Mouse (Mus musculus) left cerebral cortex, postnatal 14 days (tissue): ENCODE data around the gene Prkn. TPM values are rescaled to one million over a fixed set of nuclear protein-coding genes. Genes with fewer than 3 reads are reported as not detected.

ENCODE experiments used
- DNase-seq, 2 experiments: peaks; one replicate each; pipeline ENCODE4 v3.0.0; 2021 to 2022; ENCODE audit warnings: low spot score in 2 of 2, mixed read lengths in 1 of 2
- intact Hi-C: fragments of 180-260 bp; cut with DNase I; formaldehyde crosslinking; loops from one replicate; pipeline ENCODE4 v1.15.1; 2025
- total RNA-seq, 2 experiments: library from RNA; stranded (reverse); gene quantifications; 2 replicates each; pipeline ENCODE4 v1.2.3; 2021

Prkn gene
- total RNA-seq, 2 experiments from 2014 or later = 16.3 to 16.7 TPM

DNA sequence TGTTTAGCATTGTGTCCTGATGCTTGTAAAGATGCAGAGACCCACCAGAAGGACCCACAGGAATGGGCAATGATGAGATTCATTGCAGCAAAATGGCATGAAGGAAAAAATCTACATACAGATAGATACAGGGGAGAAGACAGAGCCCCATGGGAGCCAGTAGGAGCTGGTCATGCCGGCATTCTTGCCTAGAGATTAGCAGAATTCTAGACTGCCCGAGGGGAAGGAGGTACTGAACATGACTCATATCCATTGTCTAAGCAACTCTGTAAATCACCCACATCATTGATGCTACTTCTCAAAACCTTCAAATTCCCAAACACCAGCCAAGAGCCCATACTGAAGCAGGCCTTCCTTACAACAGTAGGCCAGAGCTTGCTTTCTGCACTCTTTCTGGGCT lies 591.1 kb downstream of the Prkn start:
- DNase-seq = no peak
- intact Hi-C loops = no loop called here

DNA sequence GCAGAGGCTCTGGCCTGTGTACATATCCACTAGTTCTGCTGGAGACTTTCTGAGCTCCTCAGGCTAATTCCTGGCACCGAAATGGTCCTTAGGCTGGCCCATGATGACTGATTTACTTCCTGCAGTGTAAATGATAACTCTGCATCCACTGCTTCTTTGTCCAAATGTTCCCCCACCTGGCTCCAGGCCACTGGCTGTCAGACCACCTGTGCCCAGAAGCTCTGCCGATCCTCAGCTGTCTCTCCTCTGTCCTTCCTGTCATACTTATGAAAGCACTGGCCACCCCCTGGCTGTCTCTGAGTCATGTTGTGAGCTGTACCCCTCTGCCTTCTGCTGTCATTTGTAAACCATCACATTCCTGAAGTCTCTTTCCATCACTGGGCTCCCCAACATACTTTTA lies 592.4 kb downstream of the Prkn start:
- intact Hi-C loops = no loop called here
- DNase-seq = no peak

DNA sequence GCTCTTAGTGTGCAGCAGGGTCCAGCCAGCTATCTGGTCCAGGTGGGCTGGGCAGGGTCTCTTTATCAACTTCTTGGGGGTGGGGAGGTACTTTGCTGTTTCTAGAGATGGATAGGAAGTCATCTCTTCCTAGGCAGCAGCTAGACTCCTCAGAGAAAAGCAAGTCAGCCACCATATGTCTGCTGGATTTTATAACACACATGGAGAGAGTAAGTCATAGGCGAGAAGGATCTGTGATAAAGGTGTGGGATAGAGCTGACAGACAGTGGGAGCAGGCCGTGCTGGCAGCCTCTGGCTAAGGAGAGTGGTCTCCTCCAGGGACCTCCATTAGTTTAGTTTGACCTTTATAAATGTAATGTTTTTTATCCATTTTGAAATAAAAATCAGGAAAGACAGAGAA lies 622.5 kb downstream of the Prkn start:
- intact Hi-C loops = no loop called here
- peak in 1 of 2 experiments; percentile 14 for DNase-seq

DNA sequence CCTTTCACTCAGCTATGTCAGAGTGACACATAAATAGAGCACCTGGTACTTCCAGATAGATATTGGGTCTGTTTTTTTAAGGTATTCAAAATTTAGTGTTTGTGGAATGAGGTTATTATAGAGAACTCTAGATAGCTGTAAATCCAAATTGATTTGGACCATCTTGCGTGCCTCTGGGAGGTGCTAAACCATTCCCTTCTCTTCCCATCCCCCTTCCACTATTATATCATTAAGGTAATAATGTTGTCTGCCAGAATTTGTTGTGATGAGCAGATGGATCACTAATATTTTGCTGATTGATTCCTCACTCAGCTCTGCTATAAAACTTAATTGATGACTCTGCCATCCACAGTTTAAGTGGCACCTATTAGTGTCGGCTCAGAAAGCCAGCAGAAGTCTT lies 625.9 kb downstream of the Prkn start:
- intact Hi-C loops = no loop called here
- DNase-seq = no peak

DNA sequence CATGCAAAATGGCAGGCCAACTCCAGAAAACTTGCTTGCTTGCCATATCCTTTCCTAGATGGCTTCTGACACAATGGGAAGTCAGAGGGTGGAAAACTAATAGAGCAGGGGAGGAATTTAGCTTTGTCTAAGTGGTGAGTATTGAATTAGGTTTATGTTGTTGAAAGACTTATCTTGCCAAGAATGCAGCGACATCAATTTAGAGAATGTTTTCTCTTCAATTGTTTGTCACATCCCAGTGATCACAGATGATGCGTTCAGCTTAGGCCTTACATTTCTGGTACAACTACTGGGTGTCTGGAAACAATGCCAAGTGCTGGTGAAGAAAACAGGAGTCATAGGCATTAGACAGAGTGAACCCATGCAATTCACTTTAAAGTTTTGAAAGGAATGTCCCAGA lies 628.4 kb downstream of the Prkn start:
- DNase-seq = no peak
- intact Hi-C loops = no loop called here

DNA sequence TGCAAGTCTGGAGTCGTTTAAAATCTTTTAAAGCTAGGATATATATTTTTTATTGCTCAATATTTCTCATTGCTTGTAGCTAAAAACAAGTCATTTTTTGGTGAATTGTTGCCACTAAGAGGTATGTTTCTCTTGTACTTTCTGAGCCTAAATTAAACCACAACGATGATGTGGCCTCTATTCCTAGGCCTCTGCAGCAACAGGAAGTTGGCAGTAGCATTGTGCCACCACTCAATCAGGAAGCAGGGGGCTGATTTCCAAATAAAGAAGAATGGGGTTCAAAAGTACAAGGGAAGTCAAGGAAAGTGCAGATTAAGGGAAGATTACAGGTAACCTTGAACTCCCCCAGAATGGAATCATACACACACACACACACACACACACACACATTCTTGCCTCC lies 642.8 kb downstream of the Prkn start:
- no peak for DNase-seq
- intact Hi-C loops = no loop called here

DNA sequence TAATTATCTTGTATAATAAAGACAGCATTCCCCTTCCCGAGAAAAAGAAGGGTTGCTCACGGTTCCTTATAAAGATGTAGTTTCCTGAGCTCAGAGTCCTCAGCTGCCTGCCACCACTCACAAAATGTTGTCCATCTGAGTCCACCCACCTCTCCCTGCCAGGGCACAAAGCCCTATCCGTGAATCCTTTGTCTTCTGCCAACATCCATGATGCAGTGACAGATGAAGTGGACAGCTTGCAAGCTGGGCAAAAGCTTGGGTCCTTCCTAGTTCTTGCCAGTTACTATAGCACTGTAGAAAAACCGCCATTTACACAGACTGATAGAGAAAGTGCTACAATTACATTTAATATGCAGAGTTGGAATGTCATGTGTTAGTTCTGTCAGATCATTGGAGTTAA lies 649.9 kb downstream of the Prkn start:
- DNase-seq = no peak
- intact Hi-C loops = no loop called here

DNA sequence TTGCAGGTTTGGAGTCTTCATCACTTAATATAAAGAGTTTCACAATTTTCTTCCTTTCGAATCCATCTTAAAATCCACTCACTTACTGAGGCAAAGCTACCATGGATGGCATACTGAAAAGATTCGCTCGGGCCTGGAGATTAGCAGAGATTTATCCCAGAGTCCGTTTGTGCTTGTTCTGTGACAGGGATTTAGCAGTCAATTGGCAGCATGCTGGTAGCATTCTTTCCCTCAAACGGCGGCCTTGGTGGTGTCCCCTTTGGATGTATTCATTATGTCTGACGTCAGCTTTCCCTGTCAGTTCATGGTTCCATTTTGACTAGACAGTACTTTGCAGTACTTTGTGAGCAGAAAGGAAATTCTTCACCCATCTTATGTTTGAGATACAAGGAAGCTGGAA lies 662.4 kb downstream of the Prkn start:
- no peak for DNase-seq
- intact Hi-C loops = no loop called here

DNA sequence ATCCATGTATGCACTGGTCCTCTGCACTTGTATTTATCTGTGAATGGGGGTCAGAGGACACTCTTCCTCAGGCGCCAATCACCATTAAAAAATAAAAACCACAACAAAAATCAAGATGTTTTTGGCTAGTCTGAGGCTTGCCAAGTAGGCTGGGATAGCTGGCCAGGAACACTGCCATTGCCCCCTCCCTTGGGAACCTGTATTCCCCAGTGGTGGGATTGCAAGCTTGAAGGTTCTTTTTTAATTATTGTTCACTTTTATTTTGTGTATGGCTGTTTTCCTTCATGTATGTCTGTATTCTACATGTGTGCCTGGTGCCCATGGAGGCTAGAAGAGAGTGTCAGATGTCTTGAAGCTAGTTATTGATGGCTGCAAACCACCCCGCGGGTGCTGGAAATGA lies 664.3 kb downstream of the Prkn start:
- no peak for DNase-seq
- intact Hi-C loops = no loop called here

DNA sequence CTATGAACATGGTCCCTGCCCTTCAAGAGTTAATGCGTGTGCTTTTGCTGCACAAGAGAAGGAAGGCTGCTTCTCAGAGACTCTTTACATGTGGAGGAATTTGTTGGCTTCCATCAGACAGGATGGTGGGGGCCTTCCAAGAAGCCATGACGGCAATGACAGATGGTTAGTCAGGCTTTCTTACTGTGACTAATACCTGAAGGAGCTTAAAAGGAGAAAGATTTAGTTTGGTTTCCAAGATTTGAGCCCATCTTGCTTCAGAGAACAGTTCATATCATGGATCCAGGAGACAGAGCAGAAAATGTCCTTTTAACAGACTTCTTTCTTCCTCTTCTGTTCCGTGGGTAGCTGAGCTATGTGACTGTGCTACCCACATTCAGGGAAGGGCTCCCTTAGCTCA lies 666.9 kb downstream of the Prkn start:
- intact Hi-C loops = no loop called here
- DNase-seq = peak in 1 of 2 experiments; percentile 15

DNA sequence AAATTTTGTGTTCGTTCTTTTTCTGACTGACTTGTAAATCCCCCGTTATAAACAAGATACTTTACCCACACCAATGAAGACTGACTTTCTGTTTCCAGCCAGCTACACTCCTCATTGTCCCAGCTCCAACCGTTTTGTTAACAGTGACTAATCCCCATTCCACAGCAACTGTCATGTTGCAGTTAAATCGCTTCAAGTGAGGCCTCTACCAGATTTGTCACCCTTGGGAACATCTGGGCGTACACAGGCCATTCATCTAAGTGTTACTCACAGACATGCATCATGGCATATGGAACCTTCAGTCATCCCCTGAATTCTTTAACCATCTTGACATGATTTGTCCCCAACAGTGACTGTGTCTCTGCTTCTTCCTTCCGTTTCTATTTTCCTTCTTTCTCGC lies 669.9 kb downstream of the Prkn start:
- peak in 1 of 2 experiments; percentile 15 for DNase-seq
- intact Hi-C loops = no loop called here

DNA sequence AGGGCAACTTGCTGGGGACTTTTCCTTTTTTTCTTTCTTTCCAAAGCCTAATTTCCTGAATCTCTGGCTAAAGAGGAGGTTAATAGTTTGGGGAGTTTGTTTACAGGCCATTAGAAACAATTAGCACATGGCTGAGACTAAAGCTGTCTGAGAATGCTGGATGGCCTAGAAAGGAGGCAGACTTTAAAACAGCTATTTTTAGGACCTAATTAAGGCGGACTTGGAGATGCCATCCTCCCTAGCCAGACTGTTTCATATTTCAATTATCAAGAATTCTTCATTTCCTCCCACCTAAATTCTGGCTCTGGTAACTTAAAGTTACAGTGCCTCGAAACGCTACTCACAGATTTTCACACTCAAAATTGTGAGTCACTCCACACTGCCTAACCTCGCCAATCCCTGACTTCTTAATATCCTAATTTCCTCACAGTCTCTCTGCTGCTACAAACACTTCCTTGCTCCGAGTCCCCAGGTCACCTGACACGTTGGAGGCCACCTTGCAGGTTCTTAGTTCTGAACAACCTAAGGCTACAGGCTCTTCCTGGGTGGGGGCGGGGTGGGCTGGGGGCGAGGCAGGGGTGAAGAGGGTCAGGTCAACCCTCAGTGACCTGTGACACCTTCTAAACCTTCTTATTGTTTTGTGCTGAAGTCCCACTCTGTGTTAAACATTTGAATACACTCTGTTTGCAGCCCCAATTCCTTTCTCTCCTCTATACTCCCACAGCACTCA lies 674.0 kb downstream of the Prkn start:
- DNase-seq = peak in 1 of 2 experiments; percentile 16

DNA sequence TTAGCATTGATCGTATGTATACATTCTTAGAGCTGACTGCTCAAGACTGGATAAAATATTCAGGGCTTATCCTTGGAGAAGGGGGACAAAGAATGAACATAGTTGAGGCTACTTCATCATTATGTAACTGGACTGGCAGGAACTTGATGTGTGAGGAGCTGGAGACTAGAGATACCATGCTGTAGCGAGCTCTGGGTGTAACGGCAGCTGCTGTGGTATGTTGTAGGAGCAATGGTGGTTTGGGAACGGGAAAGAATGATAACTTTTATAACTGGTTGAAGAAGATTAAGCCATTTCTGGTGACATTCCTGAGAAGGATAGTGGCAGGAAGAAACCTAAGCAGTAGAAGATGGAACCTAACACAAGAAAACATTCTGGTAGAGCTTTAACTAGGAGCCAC lies 675.4 kb downstream of the Prkn start:
- intact Hi-C loops = no loop called here
- no peak for DNase-seq

More for the DNA sequence above, 674.0 kb downstream of the Prkn start:
- intact Hi-C loops = no loop called here

DNA sequence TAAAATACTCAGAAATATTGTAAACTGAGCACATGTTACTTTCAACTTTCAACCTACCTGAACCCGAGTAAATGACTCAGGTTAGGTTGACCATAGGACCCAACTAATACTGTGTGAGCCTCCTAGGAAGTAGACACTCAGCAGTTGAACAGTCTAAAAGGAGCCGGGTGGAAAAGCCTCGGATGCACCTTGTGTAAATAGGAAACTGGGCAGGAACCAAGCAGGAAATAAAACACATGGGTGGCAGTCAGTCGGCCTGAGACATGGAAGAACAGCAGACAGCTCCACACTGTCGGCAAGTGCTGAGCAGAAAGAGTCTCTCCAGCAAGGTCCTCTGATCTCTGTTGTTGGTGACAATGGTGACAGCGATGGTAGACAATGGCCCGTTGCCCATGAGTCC lies 676.0 kb downstream of the Prkn start:
- intact Hi-C loops = no loop called here
- DNase-seq = no peak

DNA sequence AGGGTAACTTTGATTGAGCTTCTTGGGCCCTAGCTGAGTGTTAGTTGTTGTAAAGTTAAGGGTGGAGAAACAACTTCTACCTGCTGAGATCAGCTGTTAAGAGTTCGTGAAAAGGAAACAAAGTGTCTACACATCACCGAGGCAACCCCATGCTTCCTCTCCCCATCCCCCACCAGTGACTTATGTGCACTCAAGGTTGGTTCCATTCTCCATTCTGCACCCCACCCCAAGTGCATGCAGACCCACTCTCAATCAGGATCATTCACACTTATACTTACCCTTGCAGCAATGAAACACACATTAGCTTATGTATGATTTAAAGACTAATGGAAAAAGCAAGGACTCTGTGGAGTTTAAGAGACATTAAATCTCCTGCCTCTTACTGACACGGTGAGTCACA lies 691.9 kb downstream of the Prkn start:
- no peak for DNase-seq

DNA sequence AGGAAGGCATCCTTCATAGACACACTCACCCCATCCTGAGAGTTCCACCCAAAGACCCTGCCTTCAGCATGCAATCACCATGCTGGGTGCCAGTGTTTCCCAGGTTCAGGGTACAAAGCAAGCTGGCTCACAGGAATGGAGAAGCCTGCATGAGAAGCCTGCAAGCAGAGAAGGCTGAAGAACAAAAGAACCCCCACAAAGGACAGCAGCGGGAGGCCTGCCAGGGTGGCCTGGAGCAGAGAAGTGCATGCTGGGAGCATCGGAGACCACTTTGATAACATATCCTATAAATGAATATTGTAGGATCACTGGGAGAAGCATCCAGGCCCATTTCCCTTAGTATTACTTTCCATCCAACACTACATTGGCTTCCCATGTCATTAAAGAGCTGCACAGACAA lies 692.6 kb downstream of the Prkn start:
- DNase-seq = no peak
- intact Hi-C loops = no loop called here

More for the DNA sequence above, 691.9 kb downstream of the Prkn start:
- intact Hi-C loops = no loop called here

DNA sequence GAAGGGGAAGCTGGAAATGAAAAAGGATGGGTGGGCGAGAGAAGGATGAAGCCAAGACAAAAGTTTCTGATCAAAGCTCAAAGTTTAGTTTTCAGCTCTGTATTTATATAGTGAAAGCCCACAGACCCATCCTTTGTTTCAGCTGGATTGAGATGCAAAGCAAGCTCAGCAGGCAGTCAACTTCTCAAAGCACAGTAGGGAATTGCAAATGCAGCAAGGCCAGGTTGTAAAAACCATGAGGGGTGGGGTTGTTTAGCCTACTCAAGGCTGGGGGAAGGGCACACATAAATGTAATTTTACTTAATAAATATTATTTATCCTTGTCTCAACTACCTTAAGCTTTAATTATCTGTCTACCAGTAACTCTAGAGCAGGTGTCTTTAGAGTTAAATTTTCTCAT lies 693.7 kb downstream of the Prkn start:
- intact Hi-C loops = no loop called here
- no peak for DNase-seq

DNA sequence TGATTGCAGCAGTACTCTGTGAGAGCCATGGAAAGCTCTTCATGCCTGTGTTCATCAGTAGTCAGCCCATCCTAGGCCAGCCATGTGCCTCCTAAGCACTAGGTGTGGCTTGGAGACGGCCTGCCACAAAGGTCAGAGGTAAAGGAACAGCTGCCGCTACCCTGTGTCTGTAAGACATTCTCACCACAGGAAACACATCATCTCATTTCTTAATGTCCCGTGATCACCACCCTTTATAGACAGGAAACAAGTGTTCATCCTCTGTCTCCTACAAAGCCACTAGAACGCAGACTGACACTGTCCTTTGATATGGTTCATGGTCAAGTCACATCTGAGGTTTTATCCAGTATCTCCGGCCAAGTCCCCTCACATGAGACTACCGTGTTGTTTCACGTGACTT lies 698.6 kb downstream of the Prkn start:
- DNase-seq = no peak
- intact Hi-C loops = no loop called here

DNA sequence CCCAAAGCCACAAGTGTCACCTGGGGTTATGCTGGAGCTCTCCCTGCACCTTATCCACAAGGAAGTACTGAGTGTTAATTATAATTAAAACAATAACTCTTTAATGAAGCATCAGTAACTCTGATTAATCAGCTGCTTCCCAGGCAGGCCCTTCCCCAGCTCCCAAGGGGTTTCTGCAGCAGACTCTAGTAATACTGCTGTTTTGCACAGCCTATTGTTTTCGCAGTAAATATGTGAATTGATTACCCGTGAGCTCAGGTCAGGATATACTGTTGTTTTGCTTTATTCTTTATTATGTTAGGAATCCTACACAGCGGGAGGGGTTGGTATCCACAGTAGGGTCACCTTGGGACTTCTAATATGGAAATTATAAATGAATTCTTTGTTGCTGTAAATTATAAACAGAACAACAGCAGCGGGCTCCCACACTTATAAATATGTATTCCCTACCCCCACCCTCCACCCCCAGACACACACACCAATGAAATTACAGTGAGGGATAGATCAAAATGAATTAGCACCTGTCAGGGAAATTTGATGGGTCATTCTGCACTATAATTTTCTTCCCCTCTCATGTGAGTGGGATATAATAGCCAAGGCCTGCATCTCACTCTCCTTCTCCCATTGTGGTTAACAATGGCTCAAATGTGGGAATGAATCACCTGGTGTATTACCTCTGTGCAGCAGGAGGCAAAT lies 701.9 kb downstream of the Prkn start:
- intact Hi-C loops = no loop called here
- no peak for DNase-seq

DNA sequence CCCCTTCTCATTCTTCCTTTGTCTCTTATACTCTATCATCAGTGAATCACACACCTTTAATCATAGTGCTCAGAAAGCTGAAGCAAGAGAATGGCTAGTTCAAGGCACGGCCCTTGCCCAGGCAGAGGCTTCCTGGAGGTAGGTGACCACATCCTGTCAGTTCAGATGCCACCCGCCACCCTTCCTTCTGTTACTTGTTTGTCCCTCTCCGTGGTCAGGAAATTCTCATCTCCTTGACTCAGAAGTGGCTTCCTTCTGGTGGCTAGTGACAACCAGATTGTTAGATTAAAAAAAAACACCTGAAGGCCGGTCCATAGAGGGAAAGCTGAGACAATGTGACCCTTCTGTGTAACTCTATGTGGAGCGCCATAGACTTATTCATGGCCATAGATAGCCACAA lies 710.4 kb downstream of the Prkn start:
- DNase-seq = no peak
- intact Hi-C loops = no loop called here

DNA sequence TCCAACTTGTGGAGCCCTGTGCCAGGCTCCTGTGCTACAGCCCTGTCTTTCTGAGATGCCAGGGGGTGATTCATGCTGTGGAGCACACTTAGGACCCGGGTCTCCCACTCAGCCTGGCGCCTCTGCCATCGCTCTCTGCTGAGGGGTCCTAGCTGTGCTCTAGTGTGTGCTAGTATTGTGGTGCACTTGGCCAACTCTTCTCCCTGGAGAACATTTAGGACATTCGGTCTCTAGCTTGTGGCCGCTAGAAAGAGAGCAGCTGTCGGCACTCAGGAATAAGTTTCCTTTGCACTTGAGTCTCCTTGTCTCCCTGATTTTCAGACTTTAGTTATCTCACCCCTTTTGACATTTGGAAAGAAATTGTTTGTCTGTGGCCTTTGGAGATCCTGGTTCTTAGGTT lies 725.5 kb downstream of the Prkn start:
- intact Hi-C loops = no loop called here
- DNase-seq = no peak
